Mouse (Mus musculus): ENCODE results near the gene Olfr628.

DNA sequence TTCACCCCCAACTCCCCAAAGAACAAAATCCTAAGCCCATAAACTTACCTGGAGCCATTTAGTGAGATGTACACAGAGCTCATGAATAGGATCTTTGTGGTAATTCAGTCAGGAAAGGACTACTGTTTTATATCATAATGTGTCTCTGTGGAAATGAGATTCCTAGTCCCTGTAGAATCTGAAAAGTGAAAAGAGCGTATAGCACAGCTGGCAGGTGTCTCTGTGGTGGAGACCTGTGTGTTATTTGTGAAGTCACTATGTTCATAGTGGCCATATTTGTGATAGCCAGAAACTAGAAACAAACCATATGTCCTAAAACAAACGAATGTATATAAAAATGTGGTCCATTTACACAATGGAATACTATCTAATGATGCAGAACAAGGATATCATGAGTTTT, 41.3 kb downstream of the Olfr628 start, which contains the start of gene Olfr69:
- TF ChIP-seq CTCF (IDR thresholded peaks at IDR 0.05; ENCODE audit: low read depth) (no peak), EP300 (IDR thresholded peaks at IDR 0.05; ENCODE audit: low read depth) (no peak)

Data from liver, embryonic 14.5 days (tissue).